ENCODE assay signal across 13 mouse cellular contexts in genomic region chr7:30202895-30203690, GRCm38 (mm10). TPM values are rescaled to one million over a fixed set of nuclear protein-coding genes. Genes with fewer than 3 reads are reported as not detected.
DNase-seq lines count a peak whose midpoint lies in the region; ATAC-seq and TF ChIP-seq lines count a peak whose summit lies in the region.
"Had no signal": no experiment of that assay in that cellular context is flagged by ENCODE, and none has a peak within 500 bp of the region (broad histone marks: within the 10 kb centered on the region; RNA-seq: fewer than 3 reads in every experiment).

No protein-coding gene starts in this region.

- no peaks in the 10 kb centered on the region for H3K36me3 ChIP-seq in lung, postnatal 0 days (ENCODE audit: insufficient read depth, low read length)

- no peak overlapping the region for H3K27ac ChIP-seq in lung, postnatal 0 days (ENCODE audit: low read length)

- TF ChIP-seq EP300 in lung, postnatal 0 days (IDR thresholded peaks at IDR 0.05): no peak

- H3K4me3 ChIP-seq in lung, postnatal 0 days (ENCODE audit: low read depth, low read length): no peak overlapping the region

- DNase-seq in lung, postnatal 10 days: peak; percentile 58
- DNase-seq in lung, postnatal 0 days (ENCODE audit: low spot score): no peak
- peak; percentile 83 for DNase-seq in adrenal gland, postnatal 14 days
- peak; percentile 55 to 68 for DNase-seq in cerebellum, postnatal 36 days
- DNase-seq in heart, postnatal 4 days: peak; percentile 51
- DNase-seq in urinary bladder, postnatal 10 days (ENCODE audit: low spot score): no peak
- DNase-seq in kidney, postnatal 14 days: no peak
- DNase-seq: thymus, postnatal 14 days had no signal

- WGBS in lung, postnatal 0 days: 38% methylated on average over 11 of the region's 11 CpGs

- H3K4me2 ChIP-seq in lung, postnatal 0 days (replicated peaks; ENCODE audit: low read depth, low read length): no peak overlapping the region

- no peaks in the 10 kb centered on the region for H3K4me1 ChIP-seq in lung, postnatal 0 days (ENCODE audit: insufficient read depth, low read depth, low read length)

- ATAC-seq in lung, postnatal 0 days: no peak
- ATAC-seq in frontal cortex, adult (ENCODE audit: low TSS enrichment): no peak
- ATAC-seq: hindbrain, embryonic 16.5 days had no signal

- TF ChIP-seq CTCF in lung, postnatal 0 days (IDR thresholded peaks at IDR 0.05): no peak

- H3K9ac ChIP-seq in lung, postnatal 0 days (replicated peaks; ENCODE audit: low read depth): no peak overlapping the region

- H3K27me3 ChIP-seq in lung, postnatal 0 days (replicated peaks; ENCODE audit: insufficient read depth, low read length): no peaks in the 10 kb centered on the region

- no peaks in the 10 kb centered on the region for H3K9me3 ChIP-seq in lung, postnatal 0 days (ENCODE audit: low read length)

RNA-seq across cellular contexts. Expression of gene Capns1, which starts 4.5 kb away (rescaled TPM):
- polyA plus RNA-seq in lung, postnatal 0 days (2015; fragmentation: Nextera tagmentation; extraction: Ambion mirVana): 118 and 120 TPM in 2 replicates
- total RNA-seq in adrenal gland, postnatal 14 days (2021): 526 and 534 TPM in 2 replicates
- total RNA-seq in heart, postnatal 4 days (2021): 100 to 1,000 TPM; 251 to 261 TPM

RNA-seq across cellular contexts. Expression of gene Cox7a1, which starts 19.1 kb away (rescaled TPM):
- polyA plus RNA-seq in lung, postnatal 0 days (2015; fragmentation: Nextera tagmentation; extraction: Ambion mirVana): 18.7 and 18.8 TPM in 2 replicates
- total RNA-seq in adrenal gland, postnatal 14 days (2021): 1,359 and 1,375 TPM in 2 replicates
- total RNA-seq in heart, postnatal 4 days (2021): 100 to 1,000 TPM; 693 to 795 TPM

RNA-seq across cellular contexts. Expression of gene Polr2i, which starts 28.7 kb away (rescaled TPM):
- polyA plus RNA-seq in lung, postnatal 0 days (2015; fragmentation: Nextera tagmentation; extraction: Ambion mirVana): 122 and 144 TPM in 2 replicates
- 95.5 and 99.4 TPM in 2 replicates for total RNA-seq in adrenal gland, postnatal 14 days (2021)
- total RNA-seq in heart, postnatal 4 days (2021): 10 to 100 TPM; 61.9 to 70.3 TPM

RNA-seq across cellular contexts. Expression of gene Tbcb, which starts 29.0 kb away (rescaled TPM):
- 142 and 143 TPM in 2 replicates for polyA plus RNA-seq in lung, postnatal 0 days (2015; fragmentation: Nextera tagmentation; extraction: Ambion mirVana)
- total RNA-seq in adrenal gland, postnatal 14 days (2021): 67.7 and 75.4 TPM in 2 replicates
- total RNA-seq in heart, postnatal 4 days (2021): 10 to 100 TPM; 77.2 to 78.9 TPM

RNA-seq across cellular contexts. Expression of gene Ovol3, which starts 32.4 kb away (rescaled TPM):
- 0.27 TPM in 1 of 2 replicates, not detected in the other for polyA plus RNA-seq in lung, postnatal 0 days (2015; fragmentation: Nextera tagmentation; extraction: Ambion mirVana)
- not detected in 2 replicates for total RNA-seq in adrenal gland, postnatal 14 days (2021)
- not detected for total RNA-seq in heart, postnatal 4 days (2021)
- total RNA-seq: gastrocnemius, postnatal 36 days had no signal
- polyA plus RNA-seq: hindbrain, embryonic 16.5 days; kidney, embryonic 16.5 days; spleen, adult 2 months had no signal

Comparison
In these comparisons a context has a peak if more than half of its experiments do, and no peak if none do; other contexts are left out.
1. DNase-seq: peak in lung, postnatal 10 days (single experiment), adrenal gland, postnatal 14 days (single experiment), cerebellum, postnatal 36 days (2 of 2) and heart, postnatal 4 days (single experiment); none in lung, postnatal 0 days (single experiment), urinary bladder, postnatal 10 days (single experiment) and kidney, postnatal 14 days (single experiment).